Mouse (Mus musculus) erythroblast, embryonic 14.5 days (primary cell): ENCODE measurements around the gene Max. TPM values are rescaled to one million over a fixed set of nuclear protein-coding genes. Genes with fewer than 3 reads are reported as not detected.

ENCODE experiments used
- H3K27me3 ChIP-seq: 2 replicates; pipeline ENCODE4 v1.6.1; 2012; ENCODE audit warnings: inconsistent platforms; ENCODE audit not compliant: control insufficient read depth
- H3K36me3 ChIP-seq: 2 replicates; pipeline ENCODE4 v1.6.1; 2012; ENCODE audit warnings: mild to moderate bottlenecking, inconsistent platforms; ENCODE audit not compliant: control insufficient read depth
- H3K4me1 ChIP-seq: 2 replicates; pipeline ENCODE4 v1.6.1; 2012; ENCODE audit warnings: inconsistent platforms; ENCODE audit not compliant: control insufficient read depth
- H3K4me3 ChIP-seq: replicated peaks from 2 replicates; pipeline ENCODE3; 2012; ENCODE audit warnings: moderate library complexity, mild to moderate bottlenecking, inconsistent platforms
- H3K9me3 ChIP-seq: 2 replicates; pipeline ENCODE4 v1.6.1; 2012; ENCODE audit warnings: low read length, inconsistent platforms, mixed read lengths; ENCODE audit not compliant: control insufficient read depth
- GATA1 ChIP-seq: IDR thresholded peaks from 2 replicates; pipeline ENCODE4 v1.6.1; 2012; ENCODE audit warnings: low read length, inconsistent platforms, mixed read lengths
- TAL1 ChIP-seq: IDR thresholded peaks from 3 replicates; pipeline ENCODE4 v1.6.1; 2012; ENCODE audit warnings: low read length, inconsistent platforms, mixed read lengths
- polyA plus RNA-seq: library from polyadenylated mRNA; stranded (reverse); fragments of >175 nt; gene quantifications from 2 replicates; pipeline ENCODE4 v1.2.3, GENCODE M21; 2012

The Max gene
- polyA plus RNA-seq, 1 experiment, result 8.8 TPM

GRCm38 (mm10) chr12:76994766-76995165 is 32.8 kb upstream of the Max start:
- no peaks in the 10 kb centered on the region for H3K27me3 ChIP-seq
- no peaks in the 10 kb centered on the region for H3K36me3 ChIP-seq
- TF ChIP-seq GATA1 (no peak), TAL1 (no peak)
- no peaks in the 10 kb centered on the region for H3K9me3 ChIP-seq
- H3K4me1 ChIP-seq, result no peaks in the 10 kb centered on the region
- H3K4me3 ChIP-seq, result no peak overlapping the region

- H3K9me3 ChIP-seq, result no peaks in the 10 kb centered on the region
- H3K4me3 ChIP-seq, result no peak overlapping the region
- H3K27me3 ChIP-seq, result peaks cover 6% of the 10 kb centered on the region; the same call in 1 of the 2 replicates
- no peak for TF ChIP-seq TAL1
- no peak for TF ChIP-seq GATA1
- no peaks in the 10 kb centered on the region for H3K36me3 ChIP-seq
- no peaks in the 10 kb centered on the region for H3K4me1 ChIP-seq
Measured at GRCm38 (mm10) chr12:76992891-76993529, 31.0 kb upstream of the Max start.

GRCm38 (mm10) chr12:76982818-76983471 is 20.9 kb upstream of the Max start:
- no peak overlapping the region for H3K4me3 ChIP-seq
- TF ChIP-seq GATA1, result no peak
- no peak for TF ChIP-seq TAL1
- H3K4me1 ChIP-seq, result no peaks in the 10 kb centered on the region
- no peaks in the 10 kb centered on the region for H3K9me3 ChIP-seq
- H3K27me3 ChIP-seq, result peaks cover 5% of the 10 kb centered on the region
- no peaks in the 10 kb centered on the region for H3K36me3 ChIP-seq

- H3K27me3 ChIP-seq, result peaks cover 8% of the 10 kb centered on the region
- no peaks in the 10 kb centered on the region for H3K9me3 ChIP-seq
- no peaks in the 10 kb centered on the region for H3K4me1 ChIP-seq
- H3K36me3 ChIP-seq, result no peaks in the 10 kb centered on the region
- TF ChIP-seq TAL1 (no peak), GATA1 (no peak)
- H3K4me3 ChIP-seq, result no peak overlapping the region
Measured at GRCm38 (mm10) chr12:76979530-76979929, 17.5 kb upstream of the Max start.

GRCm38 (mm10) chr12:76972669-76973068 is 10.7 kb upstream of the Max start:
- Histone ChIP-seq H3K4me1 (no peaks in the 10 kb centered on the region), H3K27me3 (peaks cover 8% of the 10 kb centered on the region), H3K9me3 (no peaks in the 10 kb centered on the region), H3K36me3 (no peaks in the 10 kb centered on the region), H3K4me3 (no peak overlapping the region)
- TF ChIP-seq GATA1, result no peak
- TF ChIP-seq TAL1, result no peak

- Histone ChIP-seq H3K4me3 (no peak overlapping the region), H3K27me3 (peaks cover 6% of the 10 kb centered on the region), H3K4me1 (no peaks in the 10 kb centered on the region), H3K9me3 (no peaks in the 10 kb centered on the region), H3K36me3 (no peaks in the 10 kb centered on the region)
- TF ChIP-seq GATA1 (no peak), TAL1 (no peak)
Measured at GRCm38 (mm10) chr12:76972241-76972640, 10.2 kb upstream of the Max start.

GRCm38 (mm10) chr12:76971642-76972221 is 9.7 kb upstream of the Max start:
- no peak for TF ChIP-seq GATA1
- TF ChIP-seq TAL1, result no peak
- peaks cover 3% of the 10 kb centered on the region for H3K27me3 ChIP-seq
- no peaks in the 10 kb centered on the region for H3K9me3 ChIP-seq
- no peaks in the 10 kb centered on the region for H3K36me3 ChIP-seq
- no peak overlapping the region for H3K4me3 ChIP-seq
- no peaks in the 10 kb centered on the region for H3K4me1 ChIP-seq

GRCm38 (mm10) chr12:76965876-76966275 is 3.9 kb upstream of the Max start:
- H3K4me1 ChIP-seq, result peaks cover 13% of the 10 kb centered on the region
- no peaks in the 10 kb centered on the region for H3K36me3 ChIP-seq
- H3K4me3 ChIP-seq, result no peak overlapping the region
- TF ChIP-seq GATA1 (no peak), TAL1 (no peak)
- no peaks in the 10 kb centered on the region for H3K27me3 ChIP-seq
- no peaks in the 10 kb centered on the region for H3K9me3 ChIP-seq

- Histone ChIP-seq H3K27me3 (no peaks in the 10 kb centered on the region), H3K9me3 (no peaks in the 10 kb centered on the region), H3K4me3 (no peak overlapping the region), H3K36me3 (peaks cover 5% of the 10 kb centered on the region), H3K4me1 (peaks cover 21% of the 10 kb centered on the region)
- no peak for TF ChIP-seq TAL1
- no peak for TF ChIP-seq GATA1
Measured at GRCm38 (mm10) chr12:76965089-76965488, 3.1 kb upstream of the Max start.
